Mouse (Mus musculus) kidney, postnatal 0 days (tissue): ENCODE measurements around the gene Olfr527. TPM values are rescaled to one million over a fixed set of nuclear protein-coding genes. Genes with fewer than 3 reads are reported as not detected.

Experiments
- ATAC-seq: fragments of 200-750 bp; cut with Nextera tagmentation; replicated peaks from 2 replicates; pipeline ENCODE4 v1.8.0; 2017; ENCODE audit warnings: low read depth, moderate number of reproducible peaks, moderate TSS enrichment, moderate library complexity; ENCODE audit not compliant: low FRiP score
- DNase-seq: peaks from one replicate; pipeline ENCODE4 v3.0.0-alpha.2; 2016; ENCODE audit warnings: low spot score
- H3K27ac ChIP-seq: fragments of 300-500 bp; sonication (generic); 2 replicates; pipeline ENCODE4 v1.5.1; 2014; ENCODE audit warnings: mild to moderate bottlenecking
- H3K27me3 ChIP-seq: fragments of 300-500 bp; sonication (generic); 2 replicates; pipeline ENCODE4 v1.6.1; 2014; ENCODE audit warnings: low read length, mixed read lengths; ENCODE audit not compliant: insufficient read depth
- H3K36me3 ChIP-seq: fragments of 300-500 bp; sonication (generic); 2 replicates; pipeline ENCODE4 v1.6.1; 2014; ENCODE audit warnings: low read length, mixed read lengths; ENCODE audit not compliant: insufficient read depth
- H3K4me1 ChIP-seq: fragments of 300-500 bp; sonication (generic); replicated peaks from 2 replicates; pipeline ENCODE4 v1.6.1; 2014; ENCODE audit warnings: antibody characterized with exemption, low read length, mixed read lengths; ENCODE audit not compliant: insufficient read depth
- H3K4me2 ChIP-seq: fragments of 300-500 bp; sonication (generic); 2 replicates; pipeline ENCODE4 v1.6.1; 2014; ENCODE audit warnings: mild to moderate bottlenecking, low read length, moderate library complexity, mixed read lengths
- H3K4me3 ChIP-seq: fragments of 300-500 bp; sonication (generic); replicated peaks from 2 replicates; pipeline ENCODE4 v1.5.1; 2014; ENCODE audit warnings: low read depth, low read length
- H3K9ac ChIP-seq: fragments of 300-500 bp; sonication (generic); 2 replicates; pipeline ENCODE4 v1.6.1; 2014; ENCODE audit warnings: low read depth, low read length
- H3K9me3 ChIP-seq: fragments of 300-500 bp; sonication (generic); replicated peaks from 2 replicates; pipeline ENCODE4 v1.6.1; 2016; ENCODE audit warnings: low read length, inconsistent platforms, mixed read lengths
- CTCF ChIP-seq: IDR thresholded peaks from 2 replicates; pipeline ENCODE4 v1.5.1; 2016; ENCODE audit warnings: antibody characterized with exemption, low read depth, mild to moderate bottlenecking, moderate library complexity
- WGBS: fragments of 180-500 bp; shearing (Covaris S2); extraction: QIAGEN DNeasy Blood & Tissue Kit; methylation state at CpG from one replicate; pipeline ENCODE4 v1.1.7; 2014; 5-methylcytosine and 5-hydroxymethylcytosine counted together
- polyA plus RNA-seq: library from polyadenylated mRNA; unstranded; fragments of >200 nt; fragmentation: Nextera tagmentation; extraction: Ambion mirVana; gene quantifications from 2 replicates; pipeline ENCODE4 v1.2.1, GENCODE M21; 2015

The Olfr527 gene
- polyA plus RNA-seq = not detected in 2 replicates

DNA sequence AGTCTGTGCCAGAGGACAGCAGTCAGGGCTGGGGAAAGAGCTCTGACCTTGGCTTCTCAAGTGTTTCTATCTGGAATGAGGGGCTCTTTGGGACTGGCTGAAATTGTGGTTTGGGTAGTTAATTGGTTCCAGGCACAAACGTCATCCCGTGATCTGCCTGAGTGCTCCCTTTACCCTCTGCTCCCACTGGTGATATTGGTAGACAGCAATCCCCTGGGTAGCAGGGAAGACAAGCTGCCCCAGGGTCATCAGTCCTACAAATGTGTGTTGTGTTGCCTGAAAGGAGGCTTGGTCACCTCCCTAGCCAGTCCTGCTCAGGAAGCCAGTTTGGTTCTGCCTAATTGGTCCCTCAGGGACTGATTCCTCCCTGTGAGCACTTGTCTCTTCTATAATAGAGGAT lies at the start of gene Olfr527:
Olfr527 (plus strand) TSS at position 301 of the 400 bp plus-strand sequence.
- H3K4me3 ChIP-seq = no peak within 1 kb of the TSS
- no peaks in the 10 kb centered on the region for H3K9me3 ChIP-seq
- 73% methylated on average over 2 of the region's 2 CpGs for WGBS
- H3K4me2 ChIP-seq = no peak within 1 kb of the TSS
- H3K27me3 ChIP-seq = no peaks in the 10 kb centered on the region
- no peak within 1 kb of the TSS for H3K9ac ChIP-seq
- no peaks in the 10 kb centered on the region for H3K4me1 ChIP-seq
- no peak for TF ChIP-seq CTCF
- H3K36me3 ChIP-seq = no peaks in the 10 kb centered on the region
- DNase-seq (no peak), ATAC-seq (no peak)
- H3K27ac ChIP-seq = no peak within 1 kb of the TSS

DNA sequence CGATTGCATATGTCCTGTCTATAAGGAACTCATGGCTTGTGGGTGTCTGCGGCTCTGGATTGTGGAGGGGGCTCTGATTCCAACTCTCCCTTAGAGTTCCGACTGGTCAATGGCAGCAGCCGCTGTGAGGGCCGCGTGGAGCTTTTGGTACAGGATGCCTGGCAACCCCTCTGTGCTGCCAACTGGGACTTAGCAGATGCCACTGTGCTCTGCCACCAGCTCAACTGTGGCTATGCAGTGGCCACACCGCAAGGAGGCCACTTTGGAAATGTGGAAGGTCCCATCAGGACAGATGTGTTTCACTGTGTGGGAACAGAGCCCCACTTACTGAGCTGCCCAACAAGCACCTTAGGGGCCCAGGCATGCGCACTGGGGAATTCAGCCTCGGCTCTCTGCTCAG lies 38.1 kb upstream of the Olfr527 start:
- no peak for ATAC-seq
- no peak overlapping the region for H3K9ac ChIP-seq
- WGBS = 91% methylated on average over 9 of the region's 9 CpGs
- DNase-seq = no peak
- H3K27ac ChIP-seq = no peak overlapping the region
- no peaks in the 10 kb centered on the region for H3K4me1 ChIP-seq
- H3K4me3 ChIP-seq = no peak overlapping the region
- H3K36me3 ChIP-seq = no peaks in the 10 kb centered on the region
- TF ChIP-seq CTCF = no peak
- no peaks in the 10 kb centered on the region for H3K9me3 ChIP-seq
- H3K27me3 ChIP-seq = no peaks in the 10 kb centered on the region
- H3K4me2 ChIP-seq = no peak overlapping the region

DNA sequence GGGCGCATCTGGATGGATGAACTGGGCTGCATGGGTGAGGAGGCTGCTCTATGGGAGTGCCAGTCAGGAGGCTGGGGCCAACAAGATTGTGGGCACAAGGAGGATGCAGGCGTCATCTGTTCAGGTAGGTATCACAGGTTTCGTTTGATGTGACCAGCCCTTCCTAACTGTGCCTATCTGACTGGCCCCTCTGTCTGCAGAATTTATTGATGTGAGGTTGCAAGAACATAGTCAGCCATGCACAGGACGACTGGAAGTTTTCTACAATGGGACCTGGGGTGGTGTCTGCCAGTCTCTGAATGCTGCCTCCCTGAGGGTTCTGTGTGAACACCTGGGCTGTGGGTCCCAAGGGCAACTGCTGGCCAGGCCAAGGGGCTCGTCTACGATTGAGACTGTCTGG lies 36.9 kb upstream of the Olfr527 start:
- H3K9ac ChIP-seq = no peak overlapping the region
- no peaks in the 10 kb centered on the region for H3K9me3 ChIP-seq
- H3K4me3 ChIP-seq = no peak overlapping the region
- H3K36me3 ChIP-seq = no peaks in the 10 kb centered on the region
- H3K4me1 ChIP-seq = no peaks in the 10 kb centered on the region
- H3K27ac ChIP-seq = no peak overlapping the region
- TF ChIP-seq CTCF = no peak
- no peak overlapping the region for H3K4me2 ChIP-seq
- 73% methylated on average over 6 of the region's 6 CpGs for WGBS
- H3K27me3 ChIP-seq = no peaks in the 10 kb centered on the region
- no peak for DNase-seq
- no peak for ATAC-seq

DNA sequence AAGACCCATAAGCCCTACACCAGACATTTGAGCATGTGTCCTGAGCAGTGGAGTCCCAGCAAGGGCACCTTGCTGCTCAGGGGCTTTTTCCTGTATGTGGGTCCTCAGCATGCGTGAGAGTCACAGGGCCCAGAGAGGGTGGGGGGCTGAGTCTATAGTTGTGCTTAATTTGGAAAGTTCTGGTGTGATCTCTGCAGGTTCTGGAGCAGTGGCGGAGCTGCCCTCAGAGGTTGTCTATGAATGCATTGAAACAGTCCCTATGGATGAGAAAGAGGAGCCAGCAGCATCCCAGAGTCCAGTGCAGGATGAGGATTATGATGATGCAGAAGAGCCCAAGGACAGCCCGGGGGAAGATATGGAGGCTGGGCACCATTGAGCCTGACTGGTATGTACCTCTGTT lies 34.4 kb upstream of the Olfr527 start:
- Histone ChIP-seq H3K9me3 (no peaks in the 10 kb centered on the region), H3K4me3 (no peak overlapping the region), H3K27ac (no peak overlapping the region), H3K27me3 (no peaks in the 10 kb centered on the region), H3K4me2 (no peak overlapping the region), H3K9ac (no peak overlapping the region), H3K36me3 (no peaks in the 10 kb centered on the region), H3K4me1 (no peaks in the 10 kb centered on the region)
- WGBS = 87% methylated on average over 3 of the region's 3 CpGs
- ATAC-seq (no peak), DNase-seq (no peak)
- no peak for TF ChIP-seq CTCF

DNA sequence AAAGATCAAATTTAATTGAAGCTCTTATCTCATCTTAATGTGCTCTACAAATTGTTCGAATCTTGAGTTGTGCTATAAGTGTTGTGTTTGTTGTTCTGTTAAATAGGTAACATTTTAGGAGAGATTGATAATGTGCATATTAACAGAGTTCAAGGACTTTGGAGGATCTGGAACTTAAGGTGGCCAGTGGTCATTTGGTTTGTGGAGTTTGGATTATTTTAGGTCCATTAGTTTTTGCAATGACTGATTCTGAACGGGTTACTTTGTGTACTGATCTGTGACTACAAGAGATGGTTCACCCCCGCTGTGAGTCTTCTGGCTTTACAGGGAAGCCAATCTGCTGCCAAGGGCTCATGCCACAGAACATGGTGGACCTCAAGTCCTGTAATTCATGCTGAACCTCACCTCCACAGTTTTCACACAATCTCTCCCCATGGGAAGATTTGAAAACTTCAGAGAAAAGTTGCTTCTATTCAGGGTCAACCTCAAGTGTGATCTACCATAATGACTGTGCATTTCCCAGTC lies 13.9 kb upstream of the Olfr527 start:
- TF ChIP-seq CTCF = no peak
- Histone ChIP-seq H3K27ac (no peak overlapping the region), H3K4me3 (no peak overlapping the region), H3K36me3 (no peaks in the 10 kb centered on the region), H3K4me2 (no peak overlapping the region), H3K27me3 (no peaks in the 10 kb centered on the region), H3K9ac (no peak overlapping the region), H3K4me1 (no peaks in the 10 kb centered on the region), H3K9me3 (no peaks in the 10 kb centered on the region)
- DNase-seq (no peak), ATAC-seq (no peak)
- WGBS = 66% methylated on average over 3 of the region's 3 CpGs

DNA sequence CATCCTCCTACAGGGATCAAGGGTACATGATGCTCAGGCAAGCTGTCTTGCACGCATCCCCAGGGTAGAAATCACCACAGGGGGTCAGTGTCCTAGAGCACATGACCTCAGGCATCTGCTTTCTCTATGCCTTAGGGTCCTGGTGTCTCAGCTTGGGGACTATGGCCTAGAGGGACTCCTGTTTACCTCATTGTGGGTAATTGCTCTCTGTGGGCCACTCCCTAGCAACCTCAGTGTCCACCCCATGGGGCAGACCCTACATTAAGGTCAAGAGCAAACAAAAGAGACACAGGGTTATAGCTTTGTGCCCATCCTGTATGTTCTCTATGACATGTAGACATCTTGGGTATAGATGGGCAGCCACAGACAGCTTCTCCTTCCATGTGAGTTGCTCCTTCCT lies 13.3 kb upstream of the Olfr527 start, which contains the start of gene Olfr525:
Olfr525 (plus strand) TSS at position 301 of the 400 bp plus-strand sequence.
- 50% methylated on average over 1 of the region's 1 CpGs for WGBS
- no peak for TF ChIP-seq CTCF
- Histone ChIP-seq H3K9me3 (no peaks in the 10 kb centered on the region), H3K27me3 (no peaks in the 10 kb centered on the region), H3K4me3 (no peak within 1 kb of the TSS), H3K4me2 (no peak within 1 kb of the TSS), H3K27ac (no peak within 1 kb of the TSS), H3K36me3 (no peaks in the 10 kb centered on the region), H3K9ac (no peak within 1 kb of the TSS), H3K4me1 (no peaks in the 10 kb centered on the region)
- ATAC-seq (no peak), DNase-seq (no peak)

DNA sequence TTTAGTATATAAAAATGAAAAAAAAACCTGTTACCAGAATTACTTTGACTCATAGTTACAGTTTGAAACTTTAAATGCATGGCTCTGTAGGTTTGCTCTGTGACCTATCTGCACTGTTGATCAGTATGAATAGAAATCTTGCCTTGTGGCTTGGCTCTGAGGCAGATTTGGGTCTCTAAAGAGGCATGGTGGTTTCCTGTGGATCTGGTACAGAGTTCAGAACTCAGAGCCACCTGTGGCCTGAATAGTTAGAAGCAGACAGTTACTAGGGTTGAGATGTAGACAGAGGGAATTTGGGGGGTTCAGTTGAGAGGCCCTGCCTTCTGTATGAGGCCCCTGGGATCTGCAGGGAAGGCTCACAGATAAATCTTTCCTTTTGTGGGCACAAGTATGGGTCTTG lies 12.7 kb upstream of the Olfr527 start:
- ATAC-seq (no peak), DNase-seq (no peak)
- Histone ChIP-seq H3K9me3 (no peaks in the 10 kb centered on the region), H3K4me2 (no peak overlapping the region), H3K4me3 (no peak overlapping the region), H3K27me3 (no peaks in the 10 kb centered on the region), H3K36me3 (no peaks in the 10 kb centered on the region), H3K9ac (no peak overlapping the region), H3K27ac (no peak overlapping the region), H3K4me1 (no peaks in the 10 kb centered on the region)
- TF ChIP-seq CTCF = no peak
